Mouse (Mus musculus) CH12.LX (cell line): ENCODE measurements around the gene Sec14l3.

Experiments used
- CTCF ChIP-seq, 2 experiments: IDR thresholded peaks in 1 of 2; conservative IDR thresholded peaks in 1 of 2; 2 replicates each; pipeline ENCODE4 v1.5.1; 2011 to 2012; ENCODE audit warnings: low read depth in 2 of 2, low read length in 2 of 2, improper control_type of control experiment in 1 of 2, inconsistent platforms in 1 of 2, mild to moderate bottlenecking in 1 of 2, moderate library complexity in 1 of 2
- HCFC1 ChIP-seq: IDR thresholded peaks from 2 replicates; pipeline ENCODE4 v1.6.1; 2012; ENCODE audit warnings: low read depth, mild to moderate bottlenecking, inconsistent platforms, low read length, improper control_type of control experiment
- JUND ChIP-seq: conservative IDR thresholded peaks from 2 replicates; pipeline ENCODE4 v1.6.1; 2011; ENCODE audit warnings: low read depth, low read length, improper control_type of control experiment
- MAX ChIP-seq: IDR thresholded peaks from 2 replicates; pipeline ENCODE4 v1.6.1; 2011; ENCODE audit warnings: low read length, improper control_type of control experiment
- POLR2A ChIP-seq: IDR thresholded peaks from 2 replicates; pipeline ENCODE4 v1.6.1; 2011; ENCODE audit warnings: low read depth, mild to moderate bottlenecking, improper control_type of control experiment, low read length
- POLR2AphosphoS2 ChIP-seq: IDR thresholded peaks from 2 replicates; pipeline ENCODE4 v1.6.1; 2011; ENCODE audit warnings: low read depth, low read length, improper control_type of control experiment
- RCOR1 ChIP-seq: conservative IDR thresholded peaks from 2 replicates; pipeline ENCODE4 v1.6.1; 2012; ENCODE audit warnings: low read depth, mild to moderate bottlenecking, inconsistent platforms, low read length, improper control_type of control experiment
- SMC3 ChIP-seq: IDR thresholded peaks from 2 replicates; pipeline ENCODE4 v1.6.1; 2011; ENCODE audit warnings: low read depth, low read length, improper control_type of control experiment
- UBTF ChIP-seq: IDR thresholded peaks from 2 replicates; pipeline ENCODE4 v1.6.1; 2012; ENCODE audit warnings: low read depth, mild to moderate bottlenecking, inconsistent platforms, low read length, improper control_type of control experiment, moderate library complexity
- ZC3H11A ChIP-seq: IDR thresholded peaks from 2 replicates; pipeline ENCODE4 v1.6.1; 2012; ENCODE audit warnings: low read depth, mild to moderate bottlenecking, inconsistent platforms, low read length, improper control_type of control experiment

GRCm38 (mm10) chr11:4027066-4027465 is 37.6 kb upstream of the Sec14l3 start:
- no peak for TF ChIP-seq POLR2A
- TF ChIP-seq CTCF (conservative IDR thresholded peaks at IDR 0.05 in 1 of 2, IDR thresholded peaks at IDR 0.05 in 1 of 2; ENCODE audit: low read depth in 2 of 2, low read length in 2 of 2), result no peak
- no peak for TF ChIP-seq RCOR1
- TF ChIP-seq SMC3, result no peak
- TF ChIP-seq POLR2AphosphoS2, result no peak
- TF ChIP-seq JUND, result no peak
- TF ChIP-seq ZC3H11A, result no peak
- TF ChIP-seq UBTF, result no peak
- TF ChIP-seq MAX, result no peak
- no peak for TF ChIP-seq HCFC1
